Mouse (Mus musculus): ENCODE results near the gene Garnl3.

GRCm38 (mm10) chr2:33122856-33123255 lies 8.6 kb downstream of the Garnl3 start:
- no peak for TF ChIP-seq CTCF (IDR thresholded peaks at IDR 0.05; ENCODE audit: borderline replicate concordance, control insufficient read depth, extremely low read depth, insufficient read depth, low read length, poor library complexity)
- TF ChIP-seq POLR2A (IDR thresholded peaks at IDR 0.05; ENCODE audit: control insufficient read depth, extremely low read depth, insufficient read depth, low read length, poor library complexity), result no peak

Data from thymus, adult 2 months (tissue).